Mouse (Mus musculus) cerebellum, adult 8-10 months (tissue): ENCODE measurements around the gene Mgme1.
A peak's percentile ranks its signal among the peaks of the same experiment; 100 is the strongest.

Experiments
- DNase-seq: peaks from one replicate; pipeline ENCODE4 v3.0.0; 2022

The Mgme1 gene

DNA sequence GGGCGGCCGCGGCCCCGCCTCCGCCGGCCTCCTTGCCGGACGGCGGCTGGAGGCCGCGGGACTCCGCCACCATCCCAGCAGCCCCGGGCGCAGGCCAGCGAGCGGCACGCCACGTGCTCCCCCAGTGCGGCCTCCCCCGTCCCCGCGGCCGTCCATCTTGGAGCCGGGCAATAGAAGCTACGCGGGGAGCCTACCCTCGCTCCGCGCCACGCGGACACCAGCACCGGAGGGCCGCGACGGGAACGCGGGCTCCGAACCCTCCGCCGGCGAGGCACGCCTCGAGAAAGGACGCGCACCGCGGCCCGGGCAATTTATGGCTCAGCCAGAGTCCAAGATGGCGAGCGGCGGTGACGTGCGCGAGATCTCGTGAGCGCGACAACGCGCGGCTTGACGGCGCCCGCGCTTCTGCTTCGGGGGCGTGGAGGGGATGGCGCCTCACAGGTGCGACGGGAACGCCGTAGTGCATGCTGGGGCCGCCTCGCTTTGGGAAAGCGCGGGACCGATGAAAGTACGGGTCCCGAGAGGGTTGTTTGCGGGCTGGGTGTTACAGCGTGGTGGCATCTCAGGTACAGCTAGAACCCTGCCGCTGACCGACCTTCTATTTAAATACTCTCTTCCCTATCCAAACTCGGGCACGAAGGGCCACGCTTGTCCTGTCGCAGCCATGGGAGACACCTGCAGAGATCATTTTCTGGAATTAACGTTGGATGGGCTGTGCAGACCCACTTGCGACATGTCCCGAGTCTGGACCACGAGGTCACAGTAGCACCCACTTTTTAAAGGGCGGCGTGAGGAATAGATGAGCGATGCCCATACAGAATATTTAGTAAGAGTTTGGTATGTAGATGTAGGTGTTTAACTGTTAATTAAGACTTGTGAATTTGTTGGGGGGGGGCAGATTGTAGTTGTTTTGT is at the start of gene Mgme1, which contains the start of gene Snx5:
Gene Mgme1, plus strand, starts transcription at position 157 of the 914 bp plus-strand sequence.
Gene Snx5, minus strand, starts transcription at position 400 of the 914 bp plus-strand sequence.
- DNase-seq, result peak; percentile 92

DNA sequence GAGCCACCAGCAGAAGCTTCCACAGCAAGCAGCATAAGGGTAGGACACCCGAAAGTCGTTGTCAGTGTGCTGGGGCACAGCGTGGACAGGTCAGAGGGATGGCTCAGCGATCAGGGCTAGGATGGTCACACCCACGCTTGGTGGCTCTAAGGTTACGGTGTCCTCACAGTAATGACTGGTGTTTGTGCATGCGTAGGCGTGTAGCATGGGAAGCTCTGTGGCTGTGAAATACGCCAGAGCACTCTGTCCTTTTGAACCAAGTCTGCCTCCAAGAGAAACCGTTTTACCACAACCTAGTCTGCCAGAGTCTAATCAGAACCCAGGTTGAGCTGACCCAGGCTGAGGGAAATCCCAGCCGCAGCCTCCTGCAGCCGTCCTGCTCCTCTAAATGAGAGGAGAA is 46.1 kb upstream of the Mgme1 start:
- DNase-seq, result no peak

DNA sequence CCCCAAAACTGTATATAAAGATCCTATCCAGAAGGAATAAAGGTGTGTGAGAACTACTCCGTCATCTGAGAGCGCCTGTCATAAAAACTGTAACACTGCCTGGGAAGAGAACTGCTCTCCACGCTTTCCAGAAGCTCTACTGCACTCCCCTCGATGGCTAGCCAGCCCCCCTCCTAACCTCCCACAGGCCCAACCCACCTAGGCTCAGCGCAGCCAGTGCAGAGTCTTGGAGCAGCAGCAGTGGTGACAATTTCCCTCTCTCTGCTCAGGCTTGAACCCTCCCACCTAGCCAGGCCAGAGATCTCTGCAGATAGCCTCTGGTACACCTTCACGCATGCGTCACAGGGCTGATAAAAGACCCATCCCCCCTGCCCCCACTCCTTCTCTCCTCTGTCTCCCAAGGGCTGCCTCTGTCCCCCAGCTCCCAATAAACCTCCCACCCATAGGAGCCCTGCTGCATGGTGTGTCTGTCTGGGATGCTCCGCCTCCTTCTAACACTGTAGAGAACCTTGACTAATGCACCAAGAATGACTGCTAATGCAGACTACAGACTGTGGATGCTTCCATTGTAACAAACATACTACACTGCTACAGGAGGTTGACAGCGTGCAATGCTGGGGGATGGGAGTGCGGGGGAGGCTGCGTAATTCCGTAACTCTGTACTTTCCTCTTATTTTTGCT is 43.4 kb upstream of the Mgme1 start:
- DNase-seq, result no peak

DNA sequence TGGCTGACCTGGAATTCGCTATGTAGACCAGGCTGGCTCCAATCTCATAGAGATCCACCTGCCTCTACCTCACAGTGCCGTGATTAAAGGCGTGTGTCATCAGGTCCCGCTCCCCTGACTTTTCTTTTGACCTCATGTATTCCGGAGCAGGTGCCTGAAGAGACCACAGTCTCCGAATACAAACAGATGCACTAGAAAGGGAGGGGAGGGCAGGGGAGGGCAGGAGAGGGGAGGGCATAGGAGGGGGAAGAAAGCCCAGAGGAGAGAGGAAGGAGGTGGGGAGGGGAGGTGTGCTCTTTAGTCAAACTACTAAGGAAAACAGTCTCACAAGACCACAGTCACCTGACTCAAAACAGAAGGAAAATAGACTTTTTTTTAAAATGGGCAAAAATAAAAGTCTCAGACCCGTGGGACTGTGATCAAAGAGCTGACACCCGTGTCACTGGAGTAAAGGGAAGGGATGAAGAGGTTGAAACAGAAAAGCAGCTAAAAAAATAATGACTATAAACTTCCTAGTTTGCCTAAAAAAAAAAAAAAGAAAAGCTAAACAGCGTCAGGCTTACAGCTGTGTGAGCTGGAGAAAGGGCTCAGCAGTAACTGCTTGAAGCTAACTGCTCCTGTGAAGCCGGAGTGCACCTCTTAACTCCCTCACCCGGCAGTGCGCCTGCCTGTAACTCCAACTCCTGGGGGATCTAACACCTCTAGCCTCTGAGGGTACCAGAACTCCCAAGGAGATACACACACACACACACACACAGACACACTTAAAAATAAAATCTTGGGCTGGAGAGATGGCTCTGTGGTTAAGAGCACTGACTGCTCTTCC is 41.7 kb upstream of the Mgme1 start:
- DNase-seq, result no peak

DNA sequence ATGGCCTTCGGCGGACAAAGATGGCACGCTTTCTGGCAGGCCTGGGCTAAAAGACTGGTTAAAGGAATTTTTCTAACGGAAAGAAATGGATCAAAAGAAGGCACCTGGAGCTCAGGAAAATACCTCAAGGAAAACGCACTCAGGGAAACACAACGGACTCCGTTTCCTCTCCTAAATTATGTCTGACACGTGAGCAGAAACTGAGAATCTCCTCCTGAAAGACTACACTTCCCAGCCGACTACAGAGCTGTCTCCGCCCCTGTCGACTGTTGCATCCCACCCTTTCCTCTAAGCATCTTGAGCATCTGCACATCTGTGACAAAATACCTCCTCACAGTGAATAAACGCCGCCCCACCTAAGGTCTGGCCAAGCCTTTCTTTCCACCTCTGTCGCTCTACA is 40.8 kb upstream of the Mgme1 start:
- DNase-seq, result no peak

DNA sequence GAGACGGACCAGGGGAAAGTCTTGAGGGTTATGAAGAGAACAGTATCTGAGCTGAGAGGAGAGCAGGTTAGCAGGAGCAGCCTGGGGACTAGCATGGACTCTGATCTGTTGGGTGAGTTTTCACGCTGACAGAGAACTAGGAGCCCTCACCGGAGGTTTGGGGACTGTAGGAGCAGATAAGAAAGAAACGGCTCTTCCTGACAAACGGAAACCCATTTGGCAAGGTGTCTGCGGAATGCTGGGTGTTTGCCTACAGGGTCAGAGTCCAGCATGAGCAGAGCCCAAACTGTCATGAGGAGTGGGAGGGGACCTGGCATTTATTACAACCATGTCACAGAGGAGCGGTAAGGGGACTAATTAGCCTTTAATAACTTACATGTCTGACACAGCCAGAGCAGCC is 40.0 kb upstream of the Mgme1 start:
- no peak for DNase-seq

DNA sequence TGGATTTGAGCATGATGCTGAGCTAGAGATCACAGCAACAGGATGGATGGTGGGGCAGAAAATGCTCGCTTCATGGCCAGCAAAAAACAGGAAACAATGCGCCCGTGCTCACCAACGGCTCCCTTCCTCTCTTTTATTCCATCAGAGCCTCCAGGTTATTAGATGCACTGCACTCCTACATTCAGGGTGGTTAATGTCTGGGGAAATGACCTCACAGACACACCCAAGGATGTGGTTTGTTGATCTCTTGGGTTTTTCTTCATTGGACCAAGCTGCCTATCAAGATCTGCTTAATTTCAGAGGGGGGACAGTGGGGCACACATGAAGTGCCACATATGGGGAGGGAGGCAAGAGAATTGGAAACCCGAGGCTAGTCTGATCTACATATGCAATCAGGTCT is 39.3 kb upstream of the Mgme1 start:
- no peak for DNase-seq

DNA sequence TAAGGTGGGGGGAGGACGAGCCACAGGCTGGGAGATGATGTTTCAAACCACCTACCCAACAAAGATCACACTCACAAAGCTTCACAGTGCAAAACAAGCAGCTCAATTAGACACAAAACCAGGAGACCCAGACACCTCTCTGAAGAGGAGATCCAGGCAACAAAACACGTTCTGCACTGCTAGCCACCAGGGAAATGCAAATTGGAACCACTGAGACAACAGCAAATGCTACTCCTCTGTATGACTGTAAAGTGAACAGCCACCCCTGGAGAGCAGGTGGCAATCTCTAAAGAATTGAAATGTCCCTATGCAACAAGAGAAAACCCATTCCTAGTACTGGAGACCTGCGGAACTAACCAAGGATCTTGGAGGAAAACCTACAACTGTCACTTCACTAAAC is 36.9 kb upstream of the Mgme1 start:
- DNase-seq, result no peak

DNA sequence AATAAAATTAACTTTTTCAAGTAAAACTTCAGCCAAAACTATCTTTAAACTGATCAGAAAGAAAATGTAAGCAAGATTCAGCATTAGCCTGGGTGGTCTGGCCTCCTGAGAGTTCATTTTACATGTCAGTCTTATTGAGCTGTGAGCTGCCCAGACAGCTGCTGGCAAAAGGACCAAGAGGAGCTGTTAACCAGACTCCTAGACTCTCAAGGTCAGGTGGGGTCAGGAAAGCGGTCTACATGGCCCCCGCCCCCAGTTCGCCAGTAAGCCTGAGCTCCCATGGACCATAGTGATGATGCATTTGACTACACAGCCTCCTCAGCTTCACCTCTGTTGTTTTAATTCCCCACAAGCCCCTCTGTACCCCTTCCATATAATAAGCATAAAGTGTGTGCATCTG is 34.7 kb upstream of the Mgme1 start:
- no peak for DNase-seq

DNA sequence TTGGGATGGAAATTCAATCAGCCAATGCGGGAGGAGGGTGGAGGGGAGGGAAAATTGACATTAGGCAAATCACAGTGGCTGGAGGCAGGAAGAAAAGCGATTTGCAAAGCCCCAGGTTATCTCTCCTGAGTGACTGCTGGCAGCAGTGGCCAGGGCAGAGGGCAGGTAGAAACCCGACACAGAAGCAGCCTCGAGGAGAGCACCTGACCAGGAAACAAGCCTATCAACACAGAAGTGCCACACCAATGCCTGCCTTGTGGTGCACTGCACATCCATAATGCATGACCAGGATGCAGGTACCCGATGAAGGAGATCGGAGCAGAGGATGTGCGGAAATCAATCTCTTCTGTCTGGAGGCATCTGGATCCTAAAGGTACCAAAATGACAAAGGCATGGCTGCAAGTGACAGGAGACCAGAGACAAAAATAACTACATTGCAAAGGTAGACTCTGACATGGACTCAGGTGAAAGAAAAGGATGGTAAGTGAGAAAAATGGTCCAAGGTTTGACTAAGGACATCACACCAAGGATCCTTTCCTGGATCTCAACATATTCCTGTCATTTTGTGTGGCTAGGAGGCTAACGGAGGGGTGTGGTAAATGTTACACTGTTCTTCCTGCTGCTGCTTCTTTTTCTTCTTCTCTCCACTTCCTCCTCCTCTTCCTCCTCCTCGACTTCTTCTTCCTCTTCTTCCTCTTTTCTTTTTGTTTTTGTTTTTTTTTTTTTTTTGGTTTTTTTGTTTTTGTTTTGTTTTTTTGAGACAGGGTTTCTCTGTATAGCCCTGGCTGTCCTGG is 33.5 kb upstream of the Mgme1 start:
- DNase-seq, result no peak

DNA sequence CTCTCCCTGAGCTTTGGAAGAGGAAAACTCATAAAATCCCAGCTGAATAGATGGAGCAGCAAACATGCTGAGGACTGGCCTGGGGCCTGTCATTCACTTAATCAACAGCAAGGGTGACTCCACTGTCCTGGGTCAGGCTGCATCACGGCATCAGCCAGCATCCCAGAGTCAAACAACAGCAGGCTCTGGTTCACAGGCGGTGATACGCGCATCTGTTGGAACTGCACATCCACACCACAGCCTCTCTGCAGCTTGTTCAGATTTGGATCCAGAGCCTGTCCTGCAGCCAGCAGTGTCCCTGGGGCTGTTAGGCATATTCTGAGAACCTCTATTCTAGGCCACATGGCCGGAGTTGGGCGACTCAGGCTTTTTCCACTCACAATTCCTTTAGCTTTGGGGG is 32.1 kb upstream of the Mgme1 start:
- no peak for DNase-seq

DNA sequence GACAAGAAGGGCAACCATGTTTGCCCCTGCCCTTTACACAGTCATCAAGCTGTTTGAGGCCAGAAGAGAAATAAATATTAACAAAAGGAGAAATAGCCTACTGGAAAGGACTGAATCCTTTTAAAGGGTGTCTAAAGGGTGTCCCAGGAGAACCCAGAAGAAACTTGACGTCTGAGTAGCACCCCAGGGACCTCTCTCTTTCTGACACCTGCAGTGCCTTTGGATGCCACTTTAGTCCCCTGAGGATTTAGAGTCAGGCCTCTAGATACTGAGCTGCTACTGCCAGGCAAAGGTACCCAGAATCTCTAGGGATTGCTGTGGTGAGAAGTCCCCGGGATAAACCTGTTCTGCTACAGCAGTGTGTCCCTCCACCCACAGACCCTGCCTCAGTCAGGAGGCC is 31.1 kb upstream of the Mgme1 start:
- DNase-seq, result no peak

DNA sequence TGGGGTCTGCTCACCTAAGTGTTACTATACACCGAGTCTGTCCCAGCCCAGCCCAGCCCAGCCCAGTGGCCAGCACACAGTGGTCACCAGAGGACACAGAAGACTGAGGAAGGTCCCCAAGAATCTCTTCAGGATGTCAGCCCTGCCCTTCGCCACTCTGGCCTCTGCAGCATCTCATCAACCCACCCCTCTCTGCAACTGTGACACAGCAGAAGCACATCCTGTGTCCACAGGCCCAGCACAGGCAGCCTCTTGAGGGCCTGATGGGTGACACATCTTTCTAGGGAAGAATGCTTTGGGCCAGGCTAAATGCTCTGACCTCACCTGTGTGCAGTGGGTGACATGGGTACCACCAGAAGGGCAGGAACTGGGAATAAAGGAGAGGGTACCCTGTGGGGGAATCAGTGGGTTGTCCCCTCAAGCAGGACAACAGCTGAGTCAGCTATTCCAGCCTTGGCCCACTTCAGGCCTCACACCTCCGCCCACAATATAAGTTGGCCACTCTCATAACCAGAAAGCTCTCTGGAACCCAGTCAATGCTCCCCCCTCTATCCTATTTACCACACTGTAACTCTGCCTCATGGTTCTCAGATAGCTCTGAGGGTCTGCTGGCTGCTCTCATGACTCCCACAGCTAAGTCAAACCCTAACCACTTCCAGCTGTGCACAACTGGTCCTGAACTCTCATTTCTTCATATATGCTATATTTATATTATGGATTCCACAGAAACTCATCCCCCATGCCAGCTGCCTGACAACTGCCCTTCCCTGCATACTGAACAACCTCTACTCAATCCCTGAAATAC is 30.2 kb upstream of the Mgme1 start:
- DNase-seq, result no peak

DNA sequence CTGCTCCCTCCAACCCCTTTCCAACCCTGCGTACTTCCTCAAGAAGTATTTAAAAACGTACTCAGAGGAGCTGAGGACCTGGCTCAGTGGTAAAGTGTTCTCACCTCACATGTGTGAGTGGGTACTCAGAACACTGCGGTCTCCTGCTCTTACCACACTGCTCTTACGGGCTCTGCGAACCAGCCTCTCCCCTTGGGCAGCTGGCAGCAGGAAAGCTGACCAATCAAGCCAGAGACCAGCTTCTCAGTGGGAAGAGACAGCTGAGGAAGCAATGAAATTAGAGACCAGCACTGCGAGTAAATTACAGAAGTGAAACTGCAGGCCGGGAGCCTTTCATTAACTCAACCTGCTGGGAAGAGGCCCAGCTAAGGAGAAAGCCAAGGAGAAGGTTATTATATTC is 25.0 kb upstream of the Mgme1 start:
- DNase-seq, result no peak

DNA sequence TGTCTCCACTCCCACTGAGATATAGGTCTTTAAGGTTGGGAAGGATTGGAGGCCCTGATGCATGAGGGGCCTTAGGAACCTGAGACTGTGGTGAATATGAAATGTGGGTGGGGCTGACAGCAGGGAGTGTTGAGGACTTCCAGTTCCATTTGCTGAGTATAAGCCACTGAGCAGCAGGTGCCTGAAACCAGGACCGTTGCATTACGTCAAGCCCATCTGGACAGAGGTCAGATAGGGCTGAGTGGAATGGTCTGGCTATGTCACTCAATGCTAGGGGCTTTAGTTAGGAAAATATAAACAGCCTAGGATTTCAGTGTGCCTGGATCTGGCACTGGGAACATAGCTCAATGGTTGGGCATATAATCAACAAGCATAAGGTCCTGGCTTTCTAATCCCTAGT is 24.2 kb upstream of the Mgme1 start:
- no peak for DNase-seq

DNA sequence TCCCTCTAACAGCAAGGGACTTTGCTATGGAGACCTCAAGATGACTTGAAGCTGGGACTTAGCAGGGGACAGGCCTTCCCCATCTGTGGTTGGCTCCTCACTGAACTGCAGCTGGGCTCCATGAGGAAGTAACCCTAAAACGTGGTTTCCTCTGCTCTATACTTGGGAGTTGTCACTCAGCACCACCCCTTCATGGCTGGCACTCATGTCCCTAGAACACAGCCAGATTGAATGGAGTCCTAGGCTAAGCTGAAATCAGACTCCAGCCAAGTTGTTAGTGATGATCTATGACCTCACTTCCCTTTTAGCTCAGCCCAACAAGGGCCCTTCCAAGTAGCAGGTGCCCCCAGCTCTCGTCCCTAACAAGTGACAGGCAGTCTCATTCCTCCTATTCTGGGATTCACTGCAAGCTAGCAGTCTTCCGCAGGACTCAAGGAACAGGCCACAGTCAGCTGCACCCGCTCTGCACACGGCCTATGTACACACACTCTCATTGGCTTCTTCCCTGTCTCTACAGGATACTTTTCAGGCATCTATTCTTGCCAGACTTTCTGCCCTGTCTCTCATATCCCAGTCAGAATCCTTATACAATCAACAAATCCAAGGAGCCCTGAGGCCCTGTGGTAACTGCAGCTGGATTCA is 23.0 kb upstream of the Mgme1 start:
- no peak for DNase-seq

DNA sequence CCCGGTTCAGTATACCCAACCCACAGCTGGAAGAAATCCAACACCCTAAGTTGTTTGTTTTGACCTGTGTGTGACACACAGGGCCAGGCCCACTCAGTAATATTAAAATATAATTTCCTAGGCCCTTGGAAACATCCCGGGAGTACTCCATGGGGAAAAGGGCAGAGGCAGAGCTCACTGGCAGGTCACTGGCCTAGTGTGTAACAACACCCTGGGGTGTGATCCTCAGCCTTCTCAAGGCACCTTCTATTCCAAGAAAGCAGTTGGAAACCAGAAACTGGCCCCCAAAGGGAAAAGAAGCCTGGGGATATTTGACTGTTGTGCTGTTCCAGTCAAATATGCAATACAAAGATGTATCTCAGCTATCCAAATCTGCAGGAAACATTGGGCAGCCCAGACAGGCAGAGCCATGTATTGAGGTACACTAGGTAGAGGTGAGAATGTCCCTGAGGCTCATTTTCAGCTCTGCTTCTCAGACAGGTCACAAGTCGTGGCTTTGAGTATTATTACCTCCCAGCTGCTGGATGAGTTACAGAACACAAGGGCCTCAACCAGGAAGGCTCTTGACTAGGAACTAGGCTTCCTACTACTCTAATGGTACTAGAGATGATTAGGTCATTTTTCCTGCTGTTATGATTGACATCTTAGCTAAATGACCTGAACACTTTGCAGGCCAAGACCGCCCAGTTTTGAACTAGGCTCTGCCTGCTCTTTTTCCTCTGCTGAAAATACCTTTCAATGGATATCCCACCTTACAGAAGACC is 21.7 kb upstream of the Mgme1 start:
- DNase-seq, result no peak

DNA sequence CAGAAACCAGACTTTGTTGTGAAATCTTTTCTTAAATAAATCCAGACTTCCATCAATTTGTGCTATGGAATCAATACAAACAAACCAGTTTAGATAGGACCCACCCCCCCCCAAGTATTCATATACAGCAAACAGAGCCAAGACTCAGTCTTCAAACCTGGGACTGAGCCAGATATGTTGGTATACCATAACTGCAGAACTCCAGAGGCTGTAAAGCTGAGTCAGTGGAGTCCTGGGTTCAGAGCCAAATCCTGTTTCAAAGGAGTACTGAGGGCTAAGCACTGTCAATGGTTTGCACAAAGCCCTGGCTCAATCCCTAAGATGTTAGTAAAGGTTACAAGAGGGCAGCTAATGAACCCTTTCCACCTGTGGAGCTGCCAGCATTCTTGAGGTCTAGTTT is 20.4 kb upstream of the Mgme1 start:
- DNase-seq, result no peak

DNA sequence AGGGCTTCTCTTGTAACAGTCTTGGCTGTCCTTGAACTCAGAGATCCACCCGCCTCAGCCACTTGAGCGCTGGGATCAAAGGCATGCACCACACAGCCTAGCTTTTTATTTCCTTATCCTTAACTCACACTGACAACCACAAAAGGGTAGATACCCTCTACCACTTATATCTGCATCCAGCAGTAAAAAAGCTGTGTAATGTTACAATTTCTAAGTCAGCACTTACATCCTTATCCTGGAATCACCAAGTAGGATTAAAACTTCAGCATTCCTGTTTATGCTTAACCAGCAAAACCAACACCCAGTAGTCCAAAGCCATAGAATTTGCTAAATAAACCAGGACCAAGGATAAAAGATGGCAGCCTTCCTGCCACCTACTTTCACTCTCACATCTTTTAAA is 7.6 kb upstream of the Mgme1 start:
- DNase-seq, result no peak

DNA sequence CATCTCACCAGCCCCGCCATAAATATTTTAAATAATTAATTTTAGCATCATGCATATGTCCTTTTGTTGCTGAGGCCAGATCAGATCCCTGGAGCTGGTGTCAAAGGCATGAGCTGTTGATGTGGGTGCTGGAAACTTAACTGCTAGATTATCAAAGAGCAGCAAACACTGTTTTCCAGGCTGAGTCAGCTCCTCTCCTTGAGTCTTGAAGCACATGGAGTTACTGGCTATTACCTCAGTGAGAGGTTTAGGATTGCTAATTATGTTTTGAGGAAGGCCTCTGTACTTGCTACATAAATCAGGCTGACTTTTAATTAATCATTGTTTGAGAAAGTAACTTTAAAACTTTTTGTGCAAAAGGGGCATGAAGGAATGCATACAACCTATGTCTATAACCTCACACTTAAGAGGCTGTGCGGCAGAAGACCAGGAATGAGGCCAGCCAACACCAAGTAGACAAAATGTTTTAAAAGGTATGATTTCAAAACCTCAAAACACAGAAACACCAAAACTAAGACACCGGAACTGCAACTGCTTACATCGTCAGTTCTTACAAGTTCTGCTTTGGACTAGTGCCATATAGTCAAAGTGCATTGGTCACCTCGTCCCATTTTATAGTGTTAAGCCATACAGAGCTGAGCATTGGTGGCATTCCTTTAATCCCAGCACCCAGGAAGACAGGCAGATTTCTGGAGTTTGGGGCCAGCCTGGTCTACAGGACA is 5.9 kb upstream of the Mgme1 start:
- DNase-seq, result no peak
